Mouse (Mus musculus) MEL (cell line): ENCODE data around the gene Cd274. TPM values are rescaled to one million over a fixed set of nuclear protein-coding genes. Genes with fewer than 3 reads are reported as not detected.

Experiments
- DNase-seq: peaks from one replicate; pipeline ENCODE4 v3.0.0; 2011; ENCODE audit warnings: low read depth, low spot score
- H3K27ac ChIP-seq: 2 replicates; pipeline ENCODE4 v1.5.1; 2012; ENCODE audit warnings: low read depth, mild to moderate bottlenecking, control low read depth, low read length, moderate library complexity; ENCODE audit not compliant: control insufficient read depth
- H3K27me3 ChIP-seq, 2 experiments: fragments of 150-350 bp in 1 of 2; sonication (generic) in 1 of 2; 2 replicates each; pipeline ENCODE4 v1.6.1; 2012; ENCODE audit warnings: low read length in 2 of 2, mild to moderate bottlenecking in 2 of 2, improper control_type of control experiment in 1 of 2, moderate library complexity in 1 of 2; ENCODE audit not compliant: insufficient read depth in 2 of 2, control insufficient read depth in 1 of 2
- H3K36me3 ChIP-seq, 2 experiments: 2 replicates each; pipeline ENCODE4 v1.6.1; 2012 to 2014; ENCODE audit warnings: low read length in 2 of 2, improper control_type of control experiment in 1 of 2, inconsistent platforms in 1 of 2, mild to moderate bottlenecking in 1 of 2; ENCODE audit not compliant: insufficient read depth in 2 of 2, control insufficient read depth in 1 of 2
- H3K4me1 ChIP-seq, 2 experiments: fragments of 150-350 bp in 1 of 2; sonication (generic) in 1 of 2; 2 replicates each; pipeline ENCODE4 v1.6.1; 2012; ENCODE audit warnings: low read length in 2 of 2, improper control_type of control experiment in 1 of 2, mild to moderate bottlenecking in 1 of 2; ENCODE audit not compliant: insufficient read depth in 2 of 2, control insufficient read depth in 1 of 2
- H3K4me3 ChIP-seq, 2 experiments: fragments of 150-350 bp in 1 of 2; sonication (generic) in 1 of 2; 2 replicates each; pipeline ENCODE4 v1.5.1; 2012; ENCODE audit warnings: low read depth in 2 of 2, low read length in 2 of 2, mild to moderate bottlenecking in 2 of 2, moderate library complexity in 2 of 2, control low read depth in 1 of 2, improper control_type of control experiment in 1 of 2; ENCODE audit not compliant: control insufficient read depth in 1 of 2, insufficient read depth in 1 of 2
- H3K79me2 ChIP-seq: 2 replicates; pipeline ENCODE4 v1.6.1; 2012; ENCODE audit warnings: mild to moderate bottlenecking, low read length, moderate library complexity; ENCODE audit not compliant: control insufficient read depth, poor library complexity, insufficient read depth
- H3K9ac ChIP-seq: 2 replicates; pipeline ENCODE4 v1.6.1; 2012; ENCODE audit warnings: low read depth, mild to moderate bottlenecking, control low read depth, low read length, moderate library complexity; ENCODE audit not compliant: control insufficient read depth, poor library complexity, severe bottlenecking
- H3K9me3 ChIP-seq: fragments of 150-350 bp; sonication (generic); replicated peaks from 2 replicates; pipeline ENCODE4 v1.6.1; 2012; ENCODE audit warnings: mild to moderate bottlenecking, low read length, improper control_type of control experiment, moderate library complexity; ENCODE audit not compliant: insufficient read depth
- BHLHE40 ChIP-seq: IDR thresholded peaks from 2 replicates; pipeline ENCODE4 v1.6.1; 2012; ENCODE audit warnings: low read depth, mild to moderate bottlenecking, inconsistent platforms, low read length, improper control_type of control experiment, borderline replicate concordance
- CHD1 ChIP-seq: IDR thresholded peaks from 2 replicates; pipeline ENCODE4 v1.6.1; 2012; ENCODE audit warnings: low read depth, mild to moderate bottlenecking, inconsistent platforms, low read length, improper control_type of control experiment
- CHD2 ChIP-seq: IDR thresholded peaks from 2 replicates; pipeline ENCODE4 v1.6.1; 2011; ENCODE audit warnings: low read length, improper control_type of control experiment
- CTCF ChIP-seq, 3 experiments: IDR thresholded peaks in 2 of 3; conservative IDR thresholded peaks in 1 of 3; 2 replicates each; pipeline ENCODE4 v1.5.1; 2011 to 2012; ENCODE audit warnings: low read length in 3 of 3, low read depth in 2 of 3, mild to moderate bottlenecking in 2 of 3, improper control_type of control experiment in 1 of 3, inconsistent platforms in 1 of 3, mixed read lengths in 1 of 3, moderate library complexity in 1 of 3; ENCODE audit not compliant: control insufficient read depth in 1 of 3, insufficient read depth in 1 of 3, poor library complexity in 1 of 3, severe bottlenecking in 1 of 3
- EP300 ChIP-seq, 2 experiments: IDR thresholded peaks; 2 replicates each; pipeline ENCODE4 v1.6.1; 2011; ENCODE audit warnings: improper control_type of control experiment in 2 of 2, low read length in 2 of 2, low read depth in 1 of 2, mild to moderate bottlenecking in 1 of 2
- ETS1 ChIP-seq: IDR thresholded peaks from 2 replicates; pipeline ENCODE4 v1.6.1; 2012; ENCODE audit warnings: low read depth, mild to moderate bottlenecking, inconsistent platforms, low read length, improper control_type of control experiment, moderate library complexity
- GATA1 ChIP-seq: IDR thresholded peaks from 2 replicates; pipeline ENCODE4 v1.6.1; 2011; ENCODE audit warnings: low read depth, low read length, improper control_type of control experiment
- MAFK ChIP-seq: IDR thresholded peaks from 2 replicates; pipeline ENCODE4 v1.6.1; 2011; ENCODE audit warnings: low read depth, mild to moderate bottlenecking, low read length, improper control_type of control experiment, borderline replicate concordance
- MAZ ChIP-seq: IDR thresholded peaks from 2 replicates; pipeline ENCODE4 v1.6.1; 2012; ENCODE audit warnings: low read depth, mild to moderate bottlenecking, inconsistent platforms, low read length, improper control_type of control experiment
- MEF2A ChIP-seq: IDR thresholded peaks from 2 replicates; pipeline ENCODE4 v1.6.1; 2014; ENCODE audit warnings: low read depth, mild to moderate bottlenecking, inconsistent platforms, low read length, improper control_type of control experiment; ENCODE audit not compliant: poor library complexity, insufficient replicate concordance, severe bottlenecking; ENCODE audit errors: extremely low read depth
- MXI1 ChIP-seq: IDR thresholded peaks from 2 replicates; pipeline ENCODE4 v1.6.1; 2011; ENCODE audit warnings: mild to moderate bottlenecking, low read depth, low read length, improper control_type of control experiment
- NELFE ChIP-seq: IDR thresholded peaks from 2 replicates; pipeline ENCODE4 v1.6.1; 2011; ENCODE audit warnings: low read depth, low read length, improper control_type of control experiment
- NRF1 ChIP-seq: IDR thresholded peaks from 2 replicates; pipeline ENCODE4 v1.6.1; 2014; ENCODE audit warnings: low read depth, mild to moderate bottlenecking, inconsistent platforms, low read length, improper control_type of control experiment, moderate library complexity; ENCODE audit not compliant: poor library complexity, insufficient read depth, severe bottlenecking
- POLR2A ChIP-seq, 2 experiments: IDR thresholded peaks; 2 replicates each; pipeline ENCODE4 v1.6.1; 2011 to 2012; ENCODE audit warnings: low read length in 2 of 2, mild to moderate bottlenecking in 2 of 2, control low read depth in 1 of 2, improper control_type of control experiment in 1 of 2, low read depth in 1 of 2, moderate library complexity in 1 of 2; ENCODE audit not compliant: control insufficient read depth in 1 of 2, insufficient read depth in 1 of 2, poor library complexity in 1 of 2
- RAD21 ChIP-seq: IDR thresholded peaks from 2 replicates; pipeline ENCODE4 v1.6.1; 2011; ENCODE audit warnings: mild to moderate bottlenecking, low read depth, low read length, improper control_type of control experiment
- SIN3A ChIP-seq: IDR thresholded peaks from 2 replicates; pipeline ENCODE4 v1.6.1; 2012; ENCODE audit warnings: low read length, improper control_type of control experiment, inconsistent platforms
- SMC3 ChIP-seq: IDR thresholded peaks from 2 replicates; pipeline ENCODE4 v1.6.1; 2011; ENCODE audit warnings: low read depth, low read length, improper control_type of control experiment
- TAL1 ChIP-seq: IDR thresholded peaks from 2 replicates; pipeline ENCODE4 v1.6.1; 2012; ENCODE audit warnings: mild to moderate bottlenecking, inconsistent platforms, low read length, moderate library complexity, mixed read lengths
- TBP ChIP-seq: IDR thresholded peaks from 2 replicates; pipeline ENCODE4 v1.8.0; 2011; ENCODE audit warnings: low read depth, low read length, improper control_type of control experiment
- ZMIZ1 ChIP-seq: IDR thresholded peaks from 2 replicates; pipeline ENCODE4 v1.6.1; 2012; ENCODE audit warnings: low read depth, mild to moderate bottlenecking, inconsistent platforms, low read length, improper control_type of control experiment, moderate library complexity
- ZNF384 ChIP-seq: IDR thresholded peaks from 2 replicates; pipeline ENCODE4 v1.6.1; 2012; ENCODE audit warnings: low read depth, mild to moderate bottlenecking, inconsistent platforms, low read length, improper control_type of control experiment
- polyA plus RNA-seq, 2 experiments: library from polyadenylated mRNA; stranded (reverse) in 1 of 2; unstranded in 1 of 2; fragments of >175 nt in 1 of 2; fragments of >200 nt in 1 of 2; gene quantifications; 2 replicates each; pipeline versions ENCODE4 v1.2.1 to v1.2.4; 2012; ENCODE audit warnings: low replicate concordance in 2 of 2, low read depth in 1 of 2; ENCODE audit not compliant: insufficient read length in 2 of 2, insufficient read depth in 1 of 2, missing spikeins in 1 of 2
- total RNA-seq: library from RNA; depleted of rRNA; stranded (reverse); fragments of 300-350 nt; gene quantifications from 2 replicates; pipeline ENCODE4 v1.2.3, GENCODE M21; 2012

The Cd274 gene
- total and polyA plus RNA-seq, 3 experiments, result 3.1 to 5.0 TPM; not detected in 1

DNA sequence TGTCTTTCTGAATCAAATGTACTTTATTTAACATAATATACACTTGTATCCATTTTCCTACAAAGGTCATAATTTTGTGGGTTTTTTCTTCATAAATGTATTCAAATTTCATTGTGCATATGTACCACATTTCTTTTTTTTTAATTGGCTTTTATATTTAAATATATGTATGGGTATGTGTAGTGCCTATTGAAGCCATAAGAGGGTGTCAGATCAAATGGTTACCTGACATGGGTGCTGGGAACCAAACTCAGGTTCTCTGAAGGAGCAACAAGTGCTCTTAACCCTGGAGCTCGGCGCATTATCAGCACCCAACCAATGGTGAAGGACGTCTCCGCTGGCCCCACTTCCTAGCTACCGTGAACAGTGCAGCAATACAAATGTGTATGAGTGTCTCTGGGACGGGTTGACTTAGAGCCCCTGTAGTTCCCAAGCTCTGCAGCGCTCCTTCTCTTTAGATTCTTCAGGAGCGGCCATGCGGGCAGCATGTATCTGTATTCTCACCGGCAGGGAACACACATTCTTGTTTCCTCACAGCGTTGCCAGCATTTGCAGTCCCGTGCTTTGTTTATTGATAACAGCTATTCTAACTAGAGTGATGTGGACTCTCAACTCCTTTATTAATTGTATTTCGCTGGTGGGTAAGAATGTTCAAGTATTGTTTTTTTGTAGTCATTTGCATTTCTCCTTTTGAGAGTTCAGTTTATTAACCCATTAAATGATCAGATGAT lies 40.3 kb upstream of the Cd274 start:
- TF ChIP-seq MAZ (no peak), NELFE (no peak), MAFK (no peak), CTCF (IDR thresholded peaks at IDR 0.05 in 2 of 3, conservative IDR thresholded peaks at IDR 0.05 in 1 of 3; ENCODE audit: control insufficient read depth in 1 of 3, insufficient read depth in 1 of 3, low read depth in 2 of 3, low read length in 3 of 3, poor library complexity in 1 of 3, severe bottlenecking in 1 of 3) (peak in 2 of 3 experiments; percentile 21 to 50; a peak in 3 of 6 replicates), TAL1 (no peak), CHD2 (no peak), SIN3A (peak; percentile 29; the same call in 1 of the 2 replicates), EP300 (IDR thresholded peaks at IDR 0.05; ENCODE audit: low read depth in 1 of 2, low read length in 2 of 2) (no peak; a peak in 1 of 4 replicates), GATA1 (peak; percentile 46), MXI1 (peak; percentile 72; the same call in 1 of the 2 replicates), ZNF384 (peak; percentile 59; the same call in 1 of the 2 replicates), POLR2A (IDR thresholded peaks at IDR 0.05; ENCODE audit: control insufficient read depth in 1 of 2, insufficient read depth in 1 of 2, low read depth in 1 of 2, low read length in 2 of 2, poor library complexity in 1 of 2) (no peak; a peak in 1 of 4 replicates), ETS1 (peak; percentile 35; the same call in 1 of the 2 replicates), CHD1 (no peak), NRF1 (no peak), SMC3 (peak; percentile 50), BHLHE40 (peak; percentile 69; the same call in 1 of the 2 replicates), TBP (peak; percentile 71), MEF2A (no peak), RAD21 (peak; percentile 36), ZMIZ1 (no peak)
- peak; percentile 92 for DNase-seq
- Histone ChIP-seq H3K79me2 (no peaks in the 10 kb centered on the region), H3K9ac (peak overlapping the region; percentile 38), H3K4me1 (peaks cover 6 to 12% of the 10 kb centered on the region in 2 experiments), H3K27ac (0 out of 2 replicates have a peak overlapping the region, but pooled peaks have one; percentile 0), H3K36me3 (peaks cover 0 to 5% of the 10 kb centered on the region in 2 experiments; a peak in 1 of 4 replicates), H3K4me3 (peak overlapping the region; percentile 39 to 61), H3K27me3 (peaks cover 12 to 13% of the 10 kb centered on the region in 2 experiments), H3K9me3 (no peaks in the 10 kb centered on the region)
